Mouse (Mus musculus): Measurements from ENCODE around the gene Sptan1.

The Sptan1 gene

DNA sequence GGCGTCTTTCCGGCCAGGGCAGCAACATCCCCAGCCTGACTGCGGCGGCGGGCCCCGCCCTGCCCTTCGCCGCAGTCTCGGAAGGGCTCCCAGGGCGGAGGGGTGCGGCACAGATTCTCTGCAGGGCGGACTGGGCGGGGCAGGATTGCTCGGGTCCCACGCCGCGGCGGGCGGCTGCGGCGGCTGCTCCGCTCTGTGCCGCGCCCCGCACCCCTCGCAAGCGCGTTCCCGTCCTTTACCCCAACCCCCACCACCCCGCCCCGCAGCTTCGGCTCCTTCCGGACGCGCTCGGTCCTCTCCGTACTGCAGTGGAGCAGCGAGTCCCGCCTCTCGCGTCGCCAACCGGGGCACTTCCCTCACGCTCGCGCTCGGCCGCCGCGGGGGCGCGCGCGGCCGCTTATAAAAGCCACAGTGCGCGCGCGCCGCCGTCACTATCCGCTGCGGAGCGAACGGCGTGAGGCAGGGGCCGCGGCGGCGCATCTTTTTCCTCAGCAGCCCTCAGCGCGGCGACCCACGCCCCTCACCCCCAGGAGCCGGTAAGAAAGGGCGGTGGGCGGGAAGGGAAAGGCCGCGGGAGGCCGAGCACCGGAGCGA, at the start of gene Sptan1:
Sptan1 (plus strand) TSS at position 311 of the 594 bp plus-strand sequence.
- peak; percentile 93 for DNase-seq

DNA sequence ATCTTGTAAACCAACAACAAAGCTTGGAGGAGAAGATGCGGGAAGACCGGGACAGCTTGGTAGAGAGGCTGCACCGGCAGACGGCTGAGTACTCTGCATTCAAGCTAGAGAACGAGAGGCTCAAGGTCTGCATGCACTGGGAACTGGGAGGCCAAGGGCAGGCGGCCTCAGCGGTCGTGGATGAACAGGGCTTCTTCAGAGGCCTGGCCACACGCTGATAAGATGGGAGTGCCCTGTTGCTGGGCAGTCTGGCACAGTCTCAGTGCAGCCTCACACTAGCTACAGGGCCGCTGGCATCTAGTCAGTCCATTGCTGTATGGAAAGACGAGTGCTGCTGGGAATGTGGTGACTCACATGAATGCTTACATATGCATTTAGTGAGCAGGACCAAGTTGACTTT, 47.7 kb upstream of the Sptan1 start:
- DNase-seq: no peak

DNA sequence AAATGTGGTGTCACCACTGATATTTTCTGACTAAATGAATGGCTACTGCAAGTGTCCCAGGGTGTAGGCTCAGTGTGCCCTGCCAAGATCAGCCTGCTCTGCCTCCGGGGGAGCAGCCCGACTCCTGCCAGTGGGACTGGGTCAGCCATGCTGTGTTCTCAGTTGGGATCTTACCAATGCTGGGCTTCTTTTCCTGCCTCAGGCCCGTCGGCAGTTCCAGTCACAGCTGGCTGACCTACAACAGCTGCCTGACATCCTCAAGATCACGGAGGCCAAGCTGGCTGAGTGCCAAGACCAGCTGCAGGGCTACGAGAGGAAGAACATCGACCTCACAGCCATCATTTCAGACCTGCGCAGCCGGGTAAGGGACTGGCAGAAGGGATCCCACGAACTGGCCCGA, 43.3 kb upstream of the Sptan1 start:
- peak; percentile 48 to 63 for DNase-seq

DNA sequence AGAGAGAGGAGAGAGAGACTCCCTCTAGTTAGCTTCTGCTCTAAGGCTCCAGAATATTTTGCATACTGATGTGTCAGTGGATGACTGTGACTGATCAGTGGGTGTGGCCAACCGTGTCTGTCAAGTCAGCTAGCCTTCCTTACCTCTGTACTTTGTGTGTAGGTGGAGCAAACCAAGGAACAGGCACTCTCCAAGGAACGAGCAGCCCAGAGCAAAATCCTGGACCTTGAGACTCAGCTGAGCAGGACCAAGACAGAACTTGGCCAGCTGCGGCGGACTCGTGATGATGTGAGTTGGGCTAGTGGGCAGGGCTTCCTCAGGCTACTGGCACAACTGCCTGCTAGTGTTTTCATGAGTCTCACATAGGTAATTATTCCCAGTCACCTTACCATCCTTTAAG, 38.8 kb upstream of the Sptan1 start:
- peak; percentile 86 to 90 for DNase-seq

DNA sequence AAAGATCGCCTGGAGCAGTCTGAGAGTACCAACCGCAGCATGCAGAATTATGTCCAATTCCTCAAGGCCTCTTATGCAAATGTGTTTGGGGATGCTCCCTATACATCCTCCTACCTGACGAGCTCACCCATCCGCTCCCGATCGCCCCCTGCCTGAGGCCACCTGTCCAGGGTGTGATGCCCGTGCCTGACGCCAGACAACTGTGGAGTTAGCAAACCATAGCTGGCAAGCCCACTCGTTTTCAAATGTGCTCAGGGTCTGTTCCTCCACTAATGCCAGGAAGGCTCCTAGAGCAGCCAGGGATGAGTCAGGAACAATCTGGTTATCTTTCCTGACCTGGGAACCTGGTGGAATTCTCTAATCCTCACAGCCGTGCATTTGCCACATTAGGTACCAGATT, 34.9 kb upstream of the Sptan1 start:
- DNase-seq: no peak

DNA sequence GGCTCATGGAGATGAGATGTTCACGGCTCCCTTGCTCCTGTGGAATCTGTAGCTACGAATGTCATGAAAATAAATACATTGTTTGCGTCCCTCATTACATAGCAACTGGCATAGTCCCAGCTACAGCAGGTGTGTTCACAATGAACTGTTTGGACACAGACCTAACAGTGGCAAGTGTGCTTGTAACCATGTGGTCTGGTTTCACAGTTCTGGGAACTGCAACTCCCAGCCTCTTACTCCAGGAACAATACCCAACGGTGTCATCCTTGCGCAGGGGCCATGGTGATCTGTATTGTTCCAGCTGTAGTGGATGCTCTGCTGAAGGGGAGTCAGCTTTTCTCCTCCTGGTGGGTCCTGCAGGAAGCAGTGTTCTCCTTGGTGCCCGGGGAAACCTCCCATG, 34.2 kb upstream of the Sptan1 start:
- DNase-seq: no peak

DNA sequence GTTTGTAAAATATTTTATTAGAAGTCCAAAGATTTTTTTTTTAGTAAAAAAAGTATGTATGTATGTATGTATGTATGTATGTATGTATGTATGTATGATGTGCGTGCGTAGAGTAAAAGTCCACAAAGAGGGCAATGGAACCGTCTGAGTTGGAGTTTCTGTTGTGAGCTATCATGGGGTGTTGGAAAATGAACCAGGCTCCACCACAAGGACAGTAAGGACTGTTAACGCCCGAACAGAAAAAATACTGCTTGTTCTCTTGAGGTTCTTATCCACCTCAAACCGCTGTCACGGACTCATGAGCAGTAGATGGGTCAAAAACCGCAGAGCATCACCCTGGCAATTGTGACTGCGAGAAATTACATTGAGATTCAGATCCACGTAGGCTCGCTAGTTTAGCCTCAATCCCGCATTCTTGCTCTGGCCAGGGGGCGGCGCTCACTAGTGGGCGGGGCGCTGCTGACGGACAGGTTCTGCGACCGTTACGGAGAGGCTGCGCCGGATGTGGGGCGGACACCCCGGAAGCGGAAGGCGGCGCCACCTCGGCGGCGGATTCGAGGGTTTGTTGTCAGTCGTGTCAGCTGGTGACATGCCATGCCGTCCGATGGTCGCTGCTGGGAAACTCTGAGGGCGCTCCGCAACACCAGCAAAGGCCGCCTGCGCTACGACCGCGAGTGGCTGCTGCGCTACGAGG, 30.3 kb upstream of the Sptan1 start, which contains the start of gene Gle1:
Gle1 (plus strand) TSS at position 521 of the 694 bp plus-strand sequence.
- DNase-seq: peak; percentile 96 to 97

DNA sequence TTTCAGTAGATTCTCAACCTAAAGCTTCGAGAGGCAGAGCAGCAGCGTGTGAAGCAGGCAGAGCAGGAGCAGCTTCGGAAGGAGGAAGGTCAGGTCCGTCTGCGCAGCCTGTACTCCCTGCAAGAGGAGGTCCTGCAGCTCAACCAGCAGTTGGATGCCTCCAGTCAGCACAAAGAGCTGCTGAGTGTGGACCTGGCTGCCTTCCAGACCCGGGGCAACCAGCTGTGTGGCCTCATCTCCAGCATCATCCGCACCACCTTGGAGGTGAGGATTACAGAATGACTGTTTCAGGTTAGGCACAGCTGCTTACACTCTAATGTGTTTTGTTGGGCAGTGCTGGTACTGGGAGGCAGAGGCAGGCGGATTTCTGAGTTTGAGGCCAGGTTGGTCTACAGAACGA, 25.3 kb upstream of the Sptan1 start:
- DNase-seq: peak in 1 of 2 experiments; percentile 38

DNA sequence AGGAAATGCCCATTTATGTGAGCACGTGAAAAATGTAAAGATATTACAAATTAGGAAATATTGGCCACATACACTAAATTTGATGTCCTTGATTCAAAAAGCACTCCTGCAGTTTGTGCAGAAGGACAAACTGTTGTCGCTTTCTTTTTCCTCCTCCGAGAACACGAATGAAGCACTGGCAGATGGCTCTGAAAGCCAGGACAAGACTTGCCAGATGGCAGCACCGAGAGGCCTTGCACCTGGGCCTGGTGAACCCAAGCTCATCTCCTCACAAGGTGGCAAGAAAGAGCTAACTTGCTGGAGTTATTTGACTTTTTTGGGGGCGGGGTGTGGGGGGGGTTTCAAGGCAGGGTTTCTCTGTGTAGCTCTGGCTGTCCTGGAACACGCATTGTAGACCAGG, 24.5 kb upstream of the Sptan1 start:
- no peak for DNase-seq

DNA sequence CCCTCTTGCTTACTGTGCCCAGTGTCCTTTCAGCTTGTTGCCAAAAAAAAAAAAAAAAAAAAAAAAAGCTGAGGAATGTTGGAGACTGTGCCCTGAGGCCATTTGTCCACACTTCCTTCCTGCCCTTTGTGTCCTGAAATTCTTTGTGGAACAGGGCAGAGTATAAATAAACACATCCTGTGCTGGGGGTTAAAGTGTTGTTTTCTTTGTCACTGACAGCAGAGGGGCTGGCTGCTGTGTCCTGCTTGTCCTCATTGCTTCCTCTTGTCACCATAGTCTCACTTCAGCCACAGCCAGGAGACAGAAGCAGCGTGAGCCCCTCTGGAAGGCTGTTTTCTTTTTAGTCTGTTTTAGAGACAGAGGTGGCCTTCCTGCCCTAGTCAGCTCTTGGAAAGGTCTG, 20.6 kb upstream of the Sptan1 start:
- peak; percentile 66 to 84 for DNase-seq

DNA sequence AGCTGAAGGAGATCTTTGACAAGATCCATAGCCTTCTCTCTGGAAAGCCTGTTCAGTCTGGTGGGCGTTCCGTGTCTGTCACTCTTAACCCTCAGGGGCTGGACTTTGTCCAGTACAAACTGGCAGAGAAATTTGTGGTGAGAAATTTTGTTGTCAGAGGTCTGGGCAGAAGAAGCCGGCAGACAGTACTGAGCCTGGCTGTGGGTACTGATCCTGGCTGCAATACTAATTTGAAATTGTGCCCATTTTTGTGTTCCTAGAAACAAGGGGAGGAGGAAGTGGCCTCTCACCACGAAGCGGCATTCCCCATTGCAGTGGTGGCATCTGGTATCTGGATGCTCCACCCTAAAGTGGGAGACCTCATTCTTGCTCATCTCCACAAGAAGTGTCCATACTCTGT, 16.5 kb upstream of the Sptan1 start:
- no peak for DNase-seq

DNA sequence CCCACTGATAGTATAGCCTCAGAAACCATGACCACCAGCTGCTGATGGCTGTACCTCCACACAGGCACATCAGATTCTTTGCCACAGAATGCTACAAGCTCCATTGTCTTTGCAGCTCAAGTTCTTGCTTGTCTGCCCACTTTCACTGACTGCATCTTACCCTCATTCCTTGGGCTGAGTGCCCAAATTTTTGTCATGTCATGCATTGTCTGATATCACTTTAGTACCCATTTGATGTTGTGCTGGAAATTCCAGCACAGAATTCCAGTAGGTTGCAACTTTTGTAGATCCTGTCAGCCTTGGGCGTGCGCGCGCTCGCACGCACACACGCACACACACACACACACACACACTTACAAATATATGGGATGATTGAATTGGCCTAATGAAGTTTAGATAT, 4.1 kb upstream of the Sptan1 start:
- no peak for DNase-seq

DNA sequence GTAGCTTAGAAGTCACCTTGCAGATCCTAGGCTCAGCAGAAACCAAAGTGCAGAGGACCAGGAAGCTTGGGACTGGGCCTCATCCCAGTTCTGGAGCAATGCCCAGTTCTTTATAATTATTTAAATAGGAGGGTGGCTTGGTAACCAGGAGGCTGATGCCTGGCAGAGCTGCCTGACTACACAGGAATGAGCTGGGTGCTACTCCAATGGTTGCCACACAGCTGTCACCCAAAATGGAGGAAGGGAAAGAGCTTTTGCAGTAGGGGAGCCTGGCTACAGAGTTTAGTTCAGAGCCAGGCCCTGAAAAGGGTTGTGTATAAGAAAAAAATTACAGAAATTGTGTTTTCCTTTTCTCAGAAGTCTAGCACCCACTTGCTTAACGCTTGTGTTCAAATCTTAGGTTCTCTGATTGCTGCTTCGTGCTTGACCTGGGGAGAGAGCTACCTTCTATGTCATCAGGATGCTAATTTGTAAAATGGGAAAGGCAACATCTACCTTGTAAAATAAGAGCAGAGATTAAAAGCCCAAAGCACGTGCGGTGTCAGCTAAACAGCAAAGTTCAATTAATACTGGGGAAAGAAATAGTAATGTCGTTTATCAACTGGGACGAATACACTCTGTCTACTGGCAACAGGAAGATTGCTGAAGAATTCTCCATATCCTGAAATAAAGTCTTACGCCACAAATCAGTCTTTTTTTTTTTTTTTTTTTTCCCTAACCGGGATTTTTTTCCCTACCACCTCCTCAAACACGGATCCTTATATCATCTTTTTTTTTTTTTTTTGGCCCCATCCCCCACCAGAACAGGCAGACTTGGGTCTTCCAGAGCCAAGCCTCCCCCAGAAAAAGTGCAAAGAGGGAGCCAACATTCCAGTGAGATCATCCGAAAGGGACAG, 758 bp upstream of the Sptan1 start:
- peak; percentile 69 to 89 for DNase-seq

DNA sequence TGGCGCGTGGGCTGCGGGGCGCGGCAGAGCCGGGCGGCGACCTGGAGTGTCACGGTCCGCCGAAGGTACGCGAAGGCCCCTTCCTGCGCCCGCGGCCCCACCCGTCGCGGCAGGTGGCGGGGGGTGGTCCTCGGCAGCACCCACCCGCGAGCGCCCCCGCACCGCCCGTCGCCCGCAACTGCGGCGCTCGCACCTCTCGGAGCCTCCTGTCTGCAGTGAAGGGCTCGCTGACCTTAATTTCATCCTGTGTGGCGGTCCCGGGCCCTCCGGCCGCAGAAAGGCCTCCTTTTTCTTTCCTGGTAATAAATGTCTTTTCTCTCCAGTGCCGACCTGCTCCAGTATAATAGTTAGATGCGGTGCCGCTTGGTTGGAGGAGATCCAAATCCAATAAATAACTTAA, 546 bp downstream of the Sptan1 start:
- DNase-seq: peak in 1 of 2 experiments; percentile 40

DNA sequence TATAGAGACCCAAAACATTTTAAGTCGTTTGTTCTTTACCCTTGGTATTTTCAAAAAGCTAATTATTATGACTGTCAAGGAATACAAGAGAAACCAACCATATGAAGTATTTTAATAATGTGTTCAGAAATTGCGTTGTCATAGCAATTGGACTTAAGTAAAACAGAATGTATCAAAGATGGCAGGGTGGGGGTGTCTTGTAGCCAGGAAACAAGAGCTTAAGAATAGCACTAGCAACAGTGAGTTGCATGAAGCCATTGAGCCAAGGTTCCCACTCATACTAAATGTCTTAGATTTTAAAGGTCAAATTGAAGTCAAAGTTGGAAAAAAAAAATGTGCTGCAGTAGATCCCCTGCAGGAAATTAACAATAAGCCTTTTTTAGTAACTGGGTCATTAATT, 1.5 kb downstream of the Sptan1 start:
- DNase-seq: no peak

DNA sequence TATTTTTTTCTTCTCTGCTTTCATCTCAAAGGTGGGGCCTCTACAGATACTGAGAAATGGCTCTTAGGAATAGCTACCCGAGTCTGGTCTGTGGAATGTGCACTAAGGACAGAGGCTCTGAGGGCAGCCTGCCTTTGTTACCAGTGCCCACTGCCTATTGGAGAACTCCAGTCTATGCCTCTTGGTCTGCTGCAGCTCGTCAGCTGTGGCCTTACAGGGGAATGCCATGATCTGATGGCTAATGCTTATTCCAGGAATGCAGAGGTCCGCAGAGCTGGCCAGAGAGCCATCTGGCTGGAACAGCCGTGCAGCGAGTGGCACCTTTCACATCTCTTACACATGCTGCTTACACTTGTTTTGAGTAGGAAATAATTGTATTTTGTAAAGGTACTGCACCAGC, 2.4 kb downstream of the Sptan1 start:
- no peak for DNase-seq

DNA sequence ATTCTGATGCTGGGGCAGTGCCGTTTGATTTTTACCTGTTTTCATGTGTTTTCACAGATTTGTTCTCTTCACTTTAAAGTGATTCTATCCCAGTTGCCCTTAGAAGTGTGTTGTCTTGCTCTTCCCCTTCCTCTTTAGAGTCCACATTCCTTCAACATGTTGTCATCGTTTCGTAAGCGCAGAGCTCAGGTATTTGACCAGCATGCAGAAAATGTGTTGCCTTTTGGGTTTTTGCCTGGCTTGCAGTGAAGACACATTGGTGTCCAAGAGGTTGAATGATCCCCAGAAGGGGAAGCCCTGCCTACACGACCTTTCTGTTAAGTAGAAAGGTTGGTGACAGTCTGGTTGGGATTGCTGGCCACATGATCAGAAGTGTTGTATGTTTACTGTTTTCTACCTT, 3.3 kb downstream of the Sptan1 start:
- peak; percentile 50 to 69 for DNase-seq

DNA sequence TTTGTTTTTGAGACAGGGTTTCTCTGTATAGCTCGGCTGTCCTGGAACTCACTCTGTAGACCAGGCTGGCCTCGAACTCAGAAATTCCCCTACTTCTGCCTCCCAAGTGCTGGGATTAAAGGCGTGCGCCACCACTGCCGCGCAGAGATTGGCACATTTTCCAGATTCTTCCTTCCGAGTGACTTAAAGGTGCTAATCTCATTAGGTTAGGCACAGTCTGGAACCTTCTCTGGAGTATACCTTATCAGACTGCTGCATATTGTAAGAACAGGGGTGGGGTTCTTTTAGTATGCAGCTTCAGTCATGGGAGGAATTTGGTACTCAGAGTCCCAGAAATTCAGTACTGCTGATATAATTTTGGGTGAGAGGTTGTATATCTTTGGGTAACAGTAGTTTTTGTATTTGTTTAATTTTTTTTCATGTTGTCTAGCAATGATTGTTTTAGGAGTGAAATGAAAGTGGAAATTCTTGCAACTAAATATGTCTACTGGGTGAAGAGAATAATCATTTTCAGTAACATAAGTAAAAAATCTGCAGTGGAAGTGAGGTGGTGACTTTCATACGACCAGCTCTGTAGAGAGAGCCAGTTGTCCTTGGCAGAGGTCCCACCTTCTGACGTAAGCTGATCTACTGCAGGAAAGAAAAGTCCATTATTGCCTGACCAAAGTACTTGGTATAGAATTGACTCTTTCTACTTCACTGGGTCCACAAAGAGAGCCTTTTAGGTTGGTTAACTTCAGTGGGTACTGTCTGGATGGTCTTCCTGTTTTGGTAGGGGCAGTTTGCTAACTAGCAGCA, 6.7 kb downstream of the Sptan1 start:
- peak; percentile 82 to 87 for DNase-seq

DNA sequence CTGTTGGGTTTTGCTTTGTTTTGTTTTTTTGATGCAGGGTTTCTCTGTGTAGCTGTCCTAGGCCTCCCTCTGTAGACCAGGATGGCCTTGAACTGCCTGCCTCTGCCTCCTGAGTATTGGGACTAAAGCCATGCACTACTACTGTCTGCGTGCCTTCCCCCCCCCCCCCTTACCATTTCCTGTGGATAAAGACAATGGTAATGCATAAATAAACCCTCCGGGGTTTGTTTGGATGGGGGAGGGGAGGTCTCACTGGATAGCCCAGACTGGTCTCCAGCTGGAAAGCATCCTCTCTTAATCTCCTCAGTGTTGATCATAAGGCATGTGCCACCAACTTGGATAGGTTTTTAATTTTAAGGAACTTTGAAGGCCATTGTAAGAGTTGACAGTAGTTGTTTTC, 8.2 kb downstream of the Sptan1 start:
- no peak for DNase-seq

DNA sequence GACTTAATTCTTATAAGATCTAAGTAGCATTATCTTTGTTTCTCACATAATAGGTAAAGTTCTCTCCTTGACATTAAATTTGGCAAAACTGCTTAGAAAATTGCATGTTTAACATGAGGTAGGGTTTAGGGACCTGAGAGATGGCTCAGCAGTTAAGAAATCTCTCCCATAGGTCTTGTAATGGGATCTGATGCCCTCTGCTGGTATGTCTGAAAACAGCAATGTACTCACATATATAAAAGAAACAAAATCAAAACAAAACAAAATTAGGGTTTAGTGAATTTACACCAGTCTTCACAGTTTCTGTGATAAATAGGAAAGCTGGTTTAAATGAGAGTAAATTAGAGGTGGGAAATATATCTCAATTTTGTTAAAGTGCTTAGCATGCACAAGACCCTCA, 11.9 kb downstream of the Sptan1 start:
- DNase-seq: peak; percentile 23 to 46

DNA sequence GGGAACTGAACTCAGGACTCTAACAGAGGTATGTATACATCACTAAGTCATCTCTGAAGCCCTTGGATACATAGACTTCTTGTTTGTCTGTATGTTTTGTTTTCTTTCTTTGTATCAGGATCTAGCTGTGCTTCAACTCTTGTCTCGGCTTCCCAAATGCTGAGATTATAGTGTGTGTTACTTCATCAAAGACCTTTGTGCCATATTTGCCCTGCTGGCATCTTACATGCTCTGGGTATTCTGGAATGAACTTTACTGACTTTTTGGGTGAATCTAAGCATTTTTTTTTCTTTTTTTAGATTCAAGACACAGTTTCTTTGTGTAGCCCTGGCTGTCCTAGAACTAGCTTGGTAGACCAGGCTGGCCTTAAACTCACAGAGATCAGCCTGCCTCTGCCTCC, 15.3 kb downstream of the Sptan1 start:
- DNase-seq: no peak

DNA sequence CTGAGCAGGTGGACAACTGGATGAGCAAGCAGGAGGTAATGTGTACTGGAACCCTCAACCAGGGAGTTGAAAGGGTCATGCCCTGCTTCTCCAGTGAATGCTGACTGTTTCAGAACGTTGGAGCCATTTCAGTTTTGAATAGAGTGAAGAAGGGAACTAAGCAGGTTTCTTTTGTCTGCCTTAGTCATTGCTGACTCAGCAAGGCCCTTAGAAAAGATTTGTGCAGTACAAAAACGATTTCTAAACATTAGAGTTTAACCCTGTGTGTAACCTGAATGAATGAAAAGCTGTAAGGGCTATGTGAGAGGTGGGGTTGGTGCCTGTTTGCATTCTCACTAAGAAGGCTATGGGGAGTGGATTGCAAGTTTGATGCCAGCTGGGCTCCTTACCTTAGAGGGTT, 26.6 kb downstream of the Sptan1 start:
- no peak for DNase-seq

DNA sequence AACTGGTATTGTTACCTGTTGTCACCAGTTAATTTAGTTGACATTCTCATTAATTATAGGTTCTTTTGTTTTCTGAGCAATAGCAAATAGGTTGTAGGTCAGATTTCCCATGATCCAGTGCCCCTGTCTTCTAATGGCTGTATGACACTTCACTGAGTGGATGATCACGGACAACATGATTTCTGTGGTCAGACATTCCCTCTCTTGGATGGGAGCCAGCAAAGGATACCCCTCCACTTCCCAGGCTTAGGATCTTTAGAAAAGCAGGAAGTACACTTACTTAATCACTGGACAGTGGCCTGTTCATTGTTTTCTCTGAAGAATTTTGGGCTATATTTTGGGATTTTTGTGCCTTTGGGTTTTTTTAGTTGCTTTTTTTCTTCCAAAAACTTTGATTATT, 43.7 kb downstream of the Sptan1 start:
- peak; percentile 23 to 24 for DNase-seq

Measured in kidney, adult 8-10 months (tissue).